Mouse (Mus musculus) forebrain, postnatal 0 days (tissue): ENCODE measurements around the gene Pfdn4. TPM values are rescaled to one million over a fixed set of nuclear protein-coding genes. Genes with fewer than 3 reads are reported as not detected.
A peak's percentile ranks its signal among the peaks of the same experiment; 100 is the strongest.

Experiments used
- ATAC-seq: fragments of 200-750 bp; cut with Nextera tagmentation; 2 replicates; pipeline ENCODE4 v1.8.0; 2017; ENCODE audit warnings: mild to moderate bottlenecking, moderate library complexity
- DNase-seq: peaks from one replicate; pipeline ENCODE4 v3.0.0-alpha.2; 2015
- H3K27ac ChIP-seq: fragments of 300-500 bp; sonication (generic); 2 replicates; pipeline ENCODE4 v1.5.1; 2014; ENCODE audit warnings: low read depth, mild to moderate bottlenecking, antibody characterized with exemption, low read length, moderate library complexity, mixed read lengths
- H3K27me3 ChIP-seq: fragments of 300-500 bp; sonication (generic); 2 replicates; pipeline ENCODE4 v1.6.1; 2014; ENCODE audit warnings: mild to moderate bottlenecking, low read length, mixed read lengths; ENCODE audit not compliant: insufficient read depth
- H3K36me3 ChIP-seq: fragments of 300-500 bp; sonication (generic); 2 replicates; pipeline ENCODE4 v1.6.1; 2014; ENCODE audit warnings: mild to moderate bottlenecking, moderate library complexity; ENCODE audit not compliant: insufficient read depth
- H3K4me1 ChIP-seq: fragments of 300-500 bp; sonication (generic); 2 replicates; pipeline ENCODE4 v1.6.1; 2014; ENCODE audit warnings: antibody characterized with exemption; ENCODE audit not compliant: insufficient read depth
- H3K4me2 ChIP-seq: fragments of 300-500 bp; sonication (generic); 2 replicates; pipeline ENCODE4 v1.6.1; 2014; ENCODE audit warnings: low read depth, mild to moderate bottlenecking, moderate library complexity
- H3K4me3 ChIP-seq: fragments of 300-500 bp; sonication (generic); 2 replicates; pipeline ENCODE4 v1.5.1; 2014; ENCODE audit warnings: low read depth, low read length, mixed read lengths
- H3K9ac ChIP-seq: fragments of 300-500 bp; sonication (generic); 2 replicates; pipeline ENCODE4 v1.6.1; 2014; ENCODE audit warnings: mild to moderate bottlenecking
- H3K9me3 ChIP-seq: fragments of 300-500 bp; sonication (generic); 2 replicates; pipeline ENCODE4 v1.6.1; 2016; ENCODE audit warnings: low read length
- CTCF ChIP-seq: sonication (generic); IDR thresholded peaks from 2 replicates; pipeline ENCODE4 v1.5.1; 2016; ENCODE audit warnings: antibody characterized with exemption, control low read depth, low read depth
- WGBS: fragments of 180-500 bp; shearing (Covaris S2); extraction: QIAGEN DNeasy Blood & Tissue Kit; methylation state at CpG from one replicate; pipeline ENCODE4 v1.1.7; 2014; 5-methylcytosine and 5-hydroxymethylcytosine counted together
- polyA plus RNA-seq: library from polyadenylated mRNA; unstranded; fragments of >200 nt; fragmentation: Nextera tagmentation; extraction: Ambion mirVana; gene quantifications from 2 replicates; pipeline ENCODE4 v1.2.1, GENCODE M21; 2015
- total RNA-seq: library from RNA; depleted of rRNA; stranded (reverse); fragments of >200 nt; gene quantifications from 2 replicates; pipeline ENCODE4 v1.2.3, GENCODE M21; 2014

Pfdn4 gene
- total and polyA plus RNA-seq, 2 experiments from 2014 or later, result 145 to 194 TPM

DNA sequence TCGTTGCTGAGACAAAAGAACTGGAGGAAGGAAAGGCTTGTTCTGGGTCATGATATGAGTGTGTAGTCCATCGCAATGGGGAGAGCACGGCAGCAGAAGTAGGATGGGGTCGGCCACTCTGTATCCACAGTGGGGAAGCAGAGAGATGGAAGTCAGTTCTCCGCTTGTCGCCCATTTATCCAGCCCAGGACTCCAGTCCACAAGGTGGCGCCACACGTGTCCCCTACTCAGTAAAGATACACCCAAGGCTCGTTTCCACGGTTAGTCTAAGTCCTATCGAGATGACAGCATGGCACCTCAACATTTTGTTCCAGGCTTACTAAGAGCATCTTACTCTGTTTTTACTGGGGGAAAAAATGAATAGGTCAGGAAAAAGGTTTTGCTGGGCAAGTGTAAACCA is 20.0 kb upstream of the Pfdn4 start:
- WGBS, result 87% methylated on average over 11 of the region's 11 CpGs
- Histone ChIP-seq H3K36me3 (no peaks in the 10 kb centered on the region), H3K4me1 (no peaks in the 10 kb centered on the region), H3K4me3 (no peak overlapping the region), H3K4me2 (no peak overlapping the region), H3K9ac (no peak overlapping the region), H3K27me3 (no peaks in the 10 kb centered on the region), H3K9me3 (no peaks in the 10 kb centered on the region), H3K27ac (no peak overlapping the region)
- ATAC-seq (no peak), DNase-seq (no peak)
- peak; percentile 26; the same call in 1 of the 2 replicates for TF ChIP-seq CTCF

DNA sequence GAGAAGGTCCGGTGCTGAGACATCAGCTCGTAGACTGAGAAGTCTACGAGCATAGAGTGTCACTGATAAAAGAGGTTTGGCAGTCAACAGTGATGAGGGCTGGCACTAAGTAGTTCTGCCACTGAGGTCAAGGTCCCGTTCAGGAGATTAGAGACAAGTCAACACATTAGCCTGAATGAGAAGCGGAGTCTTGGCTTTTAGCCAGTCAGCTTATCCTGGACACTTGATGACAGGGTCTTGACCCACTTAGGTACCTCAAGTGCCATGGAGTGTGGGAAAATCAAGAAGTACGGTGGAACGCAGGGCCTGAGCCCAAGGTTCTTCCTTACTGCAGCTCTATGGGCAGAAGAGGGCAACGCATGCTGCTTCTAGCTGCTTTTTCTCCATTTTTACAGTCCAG is 19.6 kb upstream of the Pfdn4 start:
- no peak for TF ChIP-seq CTCF

DNA sequence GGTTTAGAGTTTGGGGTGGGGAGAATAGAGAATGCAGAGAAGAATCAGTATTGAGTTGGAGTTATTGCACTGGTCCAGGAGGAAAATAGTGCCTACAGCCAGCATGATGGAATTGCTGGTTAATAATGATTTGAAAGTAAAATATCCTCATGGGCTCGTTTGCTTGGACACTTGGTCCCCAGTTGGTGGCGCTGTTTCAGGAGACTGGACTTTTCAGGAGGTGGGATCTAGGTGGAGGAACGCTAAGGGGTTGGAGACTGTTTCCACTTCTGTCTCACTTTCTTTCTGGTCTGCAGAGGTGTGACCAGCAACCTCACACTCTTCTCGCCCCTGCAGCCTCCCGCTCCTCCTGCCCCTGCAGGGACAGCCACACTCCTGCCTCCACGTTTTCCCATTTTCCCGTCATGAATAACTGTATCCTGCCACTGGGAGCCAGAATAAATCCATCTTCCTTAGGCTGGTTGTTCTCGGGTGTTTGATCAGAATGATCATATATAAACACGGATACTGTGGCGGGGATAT is 14.1 kb upstream of the Pfdn4 start:
- no peaks in the 10 kb centered on the region for H3K36me3 ChIP-seq
- no peak for ATAC-seq
- H3K27ac ChIP-seq, result no peak overlapping the region
- DNase-seq, result no peak
- 72% methylated on average over 10 of the region's 10 CpGs for WGBS
- TF ChIP-seq CTCF, result peak; percentile 20; the same call in 1 of the 2 replicates
- H3K27me3 ChIP-seq, result no peaks in the 10 kb centered on the region
- no peak overlapping the region for H3K9ac ChIP-seq
- H3K4me2 ChIP-seq, result no peak overlapping the region
- no peaks in the 10 kb centered on the region for H3K9me3 ChIP-seq
- no peaks in the 10 kb centered on the region for H3K4me1 ChIP-seq
- H3K4me3 ChIP-seq, result no peak overlapping the region

More for the DNA sequence above, 19.6 kb upstream of the Pfdn4 start:
- 83% methylated on average over 8 of the region's 8 CpGs for WGBS
- no peaks in the 10 kb centered on the region for H3K27me3 ChIP-seq
- no peak for ATAC-seq
- no peak for DNase-seq
- H3K4me1 ChIP-seq, result no peaks in the 10 kb centered on the region
- H3K9ac ChIP-seq, result no peak overlapping the region
- H3K27ac ChIP-seq, result no peak overlapping the region
- H3K4me3 ChIP-seq, result no peak overlapping the region
- no peaks in the 10 kb centered on the region for H3K36me3 ChIP-seq
- no peaks in the 10 kb centered on the region for H3K9me3 ChIP-seq
- H3K4me2 ChIP-seq, result no peak overlapping the region

DNA sequence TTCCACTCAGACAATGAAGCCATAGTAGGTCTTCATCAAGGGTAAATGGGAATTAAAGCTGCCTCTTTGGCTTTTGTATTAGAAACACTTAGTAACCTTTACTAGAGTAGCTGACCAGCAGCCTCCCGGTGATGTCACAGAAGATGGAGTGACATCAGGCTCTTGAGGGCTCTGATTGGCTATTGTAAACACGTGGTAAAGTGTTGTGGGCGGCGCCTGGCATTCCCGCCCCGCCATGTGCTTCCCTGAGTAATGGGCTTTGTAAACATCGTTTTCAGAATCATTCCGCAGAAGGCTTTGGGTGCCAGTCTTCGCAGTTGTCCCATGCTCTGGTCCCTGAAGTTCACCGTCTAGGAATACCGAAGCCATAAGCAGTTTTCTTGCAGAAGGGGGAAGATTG is 12.3 kb upstream of the Pfdn4 start:
- WGBS, result 82% methylated on average over 11 of the region's 11 CpGs
- Histone ChIP-seq H3K4me1 (no peaks in the 10 kb centered on the region), H3K27ac (no peak overlapping the region), H3K36me3 (no peaks in the 10 kb centered on the region), H3K4me3 (no peak overlapping the region), H3K9ac (no peak overlapping the region), H3K27me3 (no peaks in the 10 kb centered on the region), H3K4me2 (no peak overlapping the region), H3K9me3 (no peaks in the 10 kb centered on the region)
- no peak for DNase-seq
- no peak for TF ChIP-seq CTCF
- no peak for ATAC-seq

DNA sequence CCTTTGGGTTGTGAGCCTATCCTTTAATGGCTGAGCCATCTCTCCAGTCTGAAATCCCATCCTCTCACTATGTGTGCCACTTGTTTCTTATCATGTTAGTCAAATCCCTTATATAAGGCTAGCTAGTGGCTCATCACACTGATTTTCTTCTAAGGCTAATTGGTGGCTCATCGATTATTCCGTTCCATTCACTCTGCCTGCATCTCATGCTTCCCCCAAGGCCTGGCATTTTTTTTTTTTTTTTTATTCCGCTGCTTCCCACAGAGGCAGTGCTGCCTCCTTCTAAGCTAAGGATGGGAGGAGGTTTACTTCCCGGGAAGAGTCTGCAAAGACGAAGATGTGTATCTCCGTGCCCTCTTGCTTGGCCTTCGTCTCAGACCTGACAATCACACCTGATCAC is 9.0 kb upstream of the Pfdn4 start:
- Histone ChIP-seq H3K4me2 (no peak overlapping the region), H3K9me3 (no peaks in the 10 kb centered on the region), H3K4me1 (no peaks in the 10 kb centered on the region), H3K4me3 (no peak overlapping the region), H3K36me3 (no peaks in the 10 kb centered on the region), H3K9ac (no peak overlapping the region), H3K27ac (no peak overlapping the region), H3K27me3 (no peaks in the 10 kb centered on the region)
- 66% methylated on average over 7 of the region's 7 CpGs for WGBS
- ATAC-seq (peak; percentile 51; the same call in 1 of the 2 replicates), DNase-seq (no peak)
- no peak for TF ChIP-seq CTCF

DNA sequence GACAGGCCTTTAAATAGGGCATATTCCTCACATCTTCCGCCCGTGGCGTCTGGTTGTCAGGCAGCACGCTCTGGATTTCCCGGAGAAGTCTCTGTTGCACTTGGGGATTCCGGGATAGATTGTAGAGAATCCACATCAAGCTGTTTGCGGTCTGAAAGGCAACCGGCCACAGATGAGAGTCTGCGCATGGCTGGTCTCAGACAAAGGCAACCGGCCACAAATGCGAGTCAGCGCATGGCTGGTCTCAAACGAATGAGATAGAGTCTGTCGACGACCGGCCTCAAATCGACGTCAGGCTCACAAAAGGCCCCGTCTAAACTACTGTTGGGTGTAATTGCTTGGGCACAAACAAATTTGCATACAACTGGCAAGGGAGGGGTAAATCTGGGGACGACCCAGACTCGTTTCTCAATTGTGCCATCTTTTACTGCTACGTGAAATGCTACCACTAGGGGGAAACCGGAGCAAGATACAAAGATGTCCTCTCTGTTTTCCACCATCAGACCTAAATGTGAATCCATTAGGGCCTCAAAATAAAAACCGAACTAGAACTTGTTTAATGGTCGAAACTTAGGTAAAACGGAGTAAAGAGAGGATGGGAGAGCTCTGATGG is 8.2 kb upstream of the Pfdn4 start:
- Histone ChIP-seq H3K4me3 (no peak overlapping the region), H3K9ac (no peak overlapping the region), H3K27me3 (no peaks in the 10 kb centered on the region), H3K9me3 (no peaks in the 10 kb centered on the region), H3K4me1 (no peaks in the 10 kb centered on the region), H3K36me3 (no peaks in the 10 kb centered on the region), H3K27ac (no peak overlapping the region), H3K4me2 (no peak overlapping the region)
- ATAC-seq (peak; percentile 36; the same call in 1 of the 2 replicates), DNase-seq (peak; percentile 56)
- WGBS, result 49% methylated on average over 26 of the region's 26 CpGs
- peak; percentile 72 for TF ChIP-seq CTCF

DNA sequence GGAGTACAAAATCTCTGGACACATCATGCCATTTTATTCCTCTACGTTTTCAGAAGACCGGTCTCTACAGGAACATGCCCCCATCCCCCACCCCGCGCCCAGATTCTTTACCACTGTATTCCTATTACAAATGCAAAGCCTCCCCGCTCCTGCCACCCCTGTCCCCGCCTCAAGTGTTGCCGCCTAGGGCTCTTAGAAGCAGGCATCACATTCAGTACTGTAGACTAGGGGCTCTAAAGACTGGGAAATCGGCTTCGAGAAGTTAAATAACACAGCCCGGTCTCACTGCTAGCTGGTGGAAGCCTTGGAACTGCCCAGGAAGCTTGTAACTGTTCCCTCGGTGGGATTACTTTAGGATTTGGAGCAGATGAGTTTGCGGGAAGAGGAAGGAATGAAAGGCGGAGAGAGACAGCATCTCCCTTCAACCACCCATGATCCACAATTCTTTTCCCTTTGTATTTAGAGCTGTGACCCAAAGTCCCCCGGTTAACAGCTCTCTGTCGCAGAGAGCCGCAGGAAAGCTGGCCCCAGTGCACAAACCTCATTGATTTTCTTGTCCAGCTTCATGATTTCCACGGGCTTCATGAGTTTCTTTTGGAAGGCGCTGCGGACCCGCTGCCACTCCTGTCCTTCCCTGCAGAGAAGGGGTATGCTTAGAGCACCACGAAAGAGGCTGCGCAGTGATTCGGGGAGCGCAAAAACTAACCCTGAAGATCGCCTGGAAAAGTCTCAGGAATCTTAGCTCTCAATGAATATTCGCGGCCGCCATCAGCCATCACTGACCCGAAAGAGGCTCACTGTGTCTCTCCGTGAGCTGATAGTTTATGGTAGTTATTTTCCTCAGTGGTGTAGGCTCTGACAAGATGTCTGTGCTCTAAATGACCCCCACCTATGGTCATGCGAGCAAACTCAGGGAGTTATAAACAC is 1.2 kb upstream of the Pfdn4 start:
- H3K4me2 ChIP-seq, result no peak overlapping the region
- peaks cover 44% of the 10 kb centered on the region for H3K27me3 ChIP-seq
- no peak overlapping the region for H3K4me3 ChIP-seq
- no peak for TF ChIP-seq CTCF
- H3K9ac ChIP-seq, result no peak overlapping the region
- peak; percentile 62 for DNase-seq
- WGBS, result 6% methylated on average over 31 of the region's 31 CpGs
- no peaks in the 10 kb centered on the region; the same call in 1 of the 2 replicates for H3K4me1 ChIP-seq
- no peak for ATAC-seq
- no peaks in the 10 kb centered on the region for H3K36me3 ChIP-seq
- no peak overlapping the region for H3K27ac ChIP-seq
- no peaks in the 10 kb centered on the region for H3K9me3 ChIP-seq
